Mouse (Mus musculus) liver, embryonic 15.5 days (tissue): ENCODE results near the gene Tns4. TPM values are rescaled to one million over a fixed set of nuclear protein-coding genes. Genes with fewer than 3 reads are reported as not detected.

Experiments
- ATAC-seq: fragments of 200-750 bp; cut with Nextera tagmentation; 2 replicates; pipeline ENCODE4 v1.8.0; 2017; ENCODE audit warnings: moderate number of reproducible peaks, mild to moderate bottlenecking, moderate library complexity; ENCODE audit not compliant: insufficient read depth
- H3K27ac ChIP-seq: fragments of 300-500 bp; sonication (generic); replicated peaks from 2 replicates; pipeline ENCODE4 v1.5.1; 2015; ENCODE audit warnings: mild to moderate bottlenecking, inconsistent platforms
- H3K27me3 ChIP-seq: fragments of 300-500 bp; sonication (generic); 2 replicates; pipeline ENCODE4 v1.6.1; 2015; ENCODE audit warnings: mild to moderate bottlenecking, inconsistent platforms
- H3K36me3 ChIP-seq: fragments of 300-500 bp; sonication (generic); replicated peaks from 2 replicates; pipeline ENCODE4 v1.6.1; 2015; ENCODE audit warnings: moderate library complexity, mild to moderate bottlenecking, inconsistent platforms
- H3K4me1 ChIP-seq: fragments of 300-500 bp; sonication (generic); replicated peaks from 2 replicates; pipeline ENCODE4 v1.6.1; 2015; ENCODE audit warnings: inconsistent platforms
- H3K4me2 ChIP-seq: fragments of 300-500 bp; sonication (generic); 2 replicates; pipeline ENCODE4 v1.6.1; 2015; ENCODE audit warnings: moderate library complexity, mild to moderate bottlenecking, inconsistent platforms
- H3K4me3 ChIP-seq: fragments of 300-500 bp; sonication (generic); replicated peaks from 2 replicates; pipeline ENCODE4 v1.5.1; 2015; ENCODE audit warnings: mild to moderate bottlenecking, inconsistent platforms
- H3K9ac ChIP-seq: fragments of 300-500 bp; sonication (generic); 2 replicates; pipeline ENCODE4 v1.6.1; 2015; ENCODE audit warnings: moderate library complexity, mild to moderate bottlenecking, inconsistent platforms
- H3K9me3 ChIP-seq: fragments of 300-500 bp; sonication (generic); replicated peaks from 2 replicates; pipeline ENCODE4 v1.6.1; 2016; ENCODE audit warnings: inconsistent platforms
- WGBS: fragments of 180-500 bp; shearing (Covaris S2); methylation state at CpG from one replicate; pipeline ENCODE4 v1.1.7; 2015; ENCODE audit warnings: mixed read lengths; ENCODE audit not compliant: insufficient replicate concordance; 5-methylcytosine and 5-hydroxymethylcytosine counted together
- polyA plus RNA-seq: library from polyadenylated mRNA; unstranded; fragments of >200 nt; fragmentation: Nextera tagmentation; extraction: Ambion mirVana; gene quantifications from 2 replicates; pipeline ENCODE4 v1.2.1, GENCODE M21; 2015

The Tns4 gene
- polyA plus RNA-seq, 1 experiment from 2014 or later, result 0.29 TPM

DNA sequence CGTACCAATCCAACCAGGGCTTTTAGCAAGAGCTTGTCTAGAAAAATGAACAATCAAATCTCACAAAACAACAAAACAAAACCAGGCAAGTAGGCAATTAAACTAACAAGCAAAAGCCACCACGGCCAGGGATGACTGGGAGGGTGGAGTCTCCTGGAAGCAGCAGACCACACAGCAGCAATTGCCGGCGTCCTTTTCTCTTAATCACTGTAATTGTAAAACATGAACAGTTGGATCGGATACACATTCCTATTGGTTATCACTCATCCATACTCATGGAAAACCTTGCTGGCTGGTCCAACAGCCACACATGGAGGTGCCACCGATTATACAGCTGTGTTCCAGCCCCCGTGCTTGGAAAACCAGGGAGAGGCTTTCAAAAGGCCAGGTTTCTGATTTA is 28.8 kb upstream of the Tns4 start:
- H3K9me3 ChIP-seq, result no peaks in the 10 kb centered on the region
- no peak for ATAC-seq
- H3K36me3 ChIP-seq, result no peaks in the 10 kb centered on the region
- 74% methylated on average over 7 of the region's 7 CpGs for whole genome bisulfite sequencing
- H3K4me1 ChIP-seq, result no peaks in the 10 kb centered on the region
- no peak overlapping the region for H3K4me3 ChIP-seq
- no peaks in the 10 kb centered on the region for H3K27me3 ChIP-seq
- H3K27ac ChIP-seq, result no peak overlapping the region
- H3K4me2 ChIP-seq, result no peak overlapping the region
- no peak overlapping the region for H3K9ac ChIP-seq

DNA sequence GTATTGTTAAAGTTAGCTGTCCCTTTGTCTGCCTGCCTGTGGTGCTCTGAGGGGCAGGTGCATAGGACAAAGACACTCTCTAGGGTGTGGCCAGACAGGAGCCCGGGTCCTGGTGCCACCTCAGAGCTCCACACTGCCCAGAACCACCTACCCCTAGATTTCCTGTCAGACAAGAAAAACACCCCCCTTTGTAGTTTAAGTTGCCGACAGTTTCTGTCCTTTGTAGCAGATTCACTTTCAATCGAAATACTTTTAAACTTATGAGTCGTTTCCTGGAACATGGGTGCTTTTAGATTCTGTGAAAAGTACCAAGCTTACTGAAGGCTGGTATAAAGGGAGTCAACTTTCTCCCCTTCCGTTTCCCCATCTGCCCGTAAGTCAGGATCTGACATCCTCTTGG is 26.8 kb upstream of the Tns4 start:
- ATAC-seq, result no peak
- H3K9me3 ChIP-seq, result no peaks in the 10 kb centered on the region
- H3K4me3 ChIP-seq, result no peak overlapping the region
- H3K4me1 ChIP-seq, result no peaks in the 10 kb centered on the region
- 47% methylated on average over 6 of the region's 6 CpGs for WGBS
- H3K27ac ChIP-seq, result no peak overlapping the region
- no peaks in the 10 kb centered on the region for H3K36me3 ChIP-seq
- H3K27me3 ChIP-seq, result no peaks in the 10 kb centered on the region
- no peak overlapping the region for H3K9ac ChIP-seq
- H3K4me2 ChIP-seq, result no peak overlapping the region

DNA sequence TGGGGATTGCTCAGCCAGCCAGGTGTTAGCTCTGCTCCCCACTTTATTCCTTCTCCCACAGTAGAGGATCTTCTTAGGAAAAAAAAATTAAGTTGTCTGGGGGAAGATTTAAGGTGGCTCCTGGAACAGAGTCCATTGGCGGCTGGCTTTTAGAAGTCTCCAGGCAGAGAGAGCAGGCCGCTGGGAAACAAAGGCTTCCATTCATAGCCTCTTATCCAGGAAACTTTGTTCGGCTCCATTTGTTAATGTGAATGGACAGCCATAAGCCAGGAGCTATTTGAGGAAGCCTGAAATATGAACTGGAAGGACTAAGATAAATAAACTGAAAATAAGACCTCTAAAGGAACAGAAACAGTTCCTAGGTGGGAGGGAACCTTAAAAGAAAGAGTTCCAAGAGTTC is 24.0 kb upstream of the Tns4 start:
- Histone ChIP-seq H3K36me3 (no peaks in the 10 kb centered on the region), H3K4me1 (no peaks in the 10 kb centered on the region), H3K4me3 (no peak overlapping the region), H3K27me3 (no peaks in the 10 kb centered on the region), H3K9me3 (no peaks in the 10 kb centered on the region), H3K27ac (no peak overlapping the region), H3K9ac (no peak overlapping the region), H3K4me2 (no peak overlapping the region)
- WGBS, result 58% methylated on average over 3 of the region's 3 CpGs
- no peak for ATAC-seq

DNA sequence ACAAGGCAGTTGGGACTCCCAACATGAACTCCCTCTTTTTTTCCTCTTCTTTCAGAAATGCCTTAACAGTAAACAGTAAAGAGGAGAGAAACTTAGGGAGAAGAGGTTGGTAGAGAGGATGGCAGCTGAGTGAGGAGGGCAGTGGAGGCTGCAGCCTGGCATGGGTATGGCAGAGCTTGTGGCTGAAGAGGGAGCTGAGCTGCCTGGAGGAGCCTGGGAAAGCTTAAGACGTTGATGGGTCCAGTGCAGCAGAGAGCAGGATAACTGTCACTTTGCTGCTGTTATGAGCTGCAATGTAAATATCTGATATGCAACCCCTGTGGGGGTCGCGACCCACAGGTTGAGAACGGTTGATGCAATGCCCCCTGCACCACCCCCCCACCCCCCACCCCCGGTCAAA is 23.6 kb upstream of the Tns4 start:
- Histone ChIP-seq H3K4me1 (no peaks in the 10 kb centered on the region; the same call in 1 of the 2 replicates), H3K4me2 (no peak overlapping the region), H3K9me3 (no peaks in the 10 kb centered on the region), H3K4me3 (no peak overlapping the region), H3K9ac (no peak overlapping the region), H3K27ac (no peak overlapping the region), H3K27me3 (no peaks in the 10 kb centered on the region), H3K36me3 (no peaks in the 10 kb centered on the region)
- 51% methylated on average over 5 of the region's 5 CpGs for WGBS
- ATAC-seq, result no peak

DNA sequence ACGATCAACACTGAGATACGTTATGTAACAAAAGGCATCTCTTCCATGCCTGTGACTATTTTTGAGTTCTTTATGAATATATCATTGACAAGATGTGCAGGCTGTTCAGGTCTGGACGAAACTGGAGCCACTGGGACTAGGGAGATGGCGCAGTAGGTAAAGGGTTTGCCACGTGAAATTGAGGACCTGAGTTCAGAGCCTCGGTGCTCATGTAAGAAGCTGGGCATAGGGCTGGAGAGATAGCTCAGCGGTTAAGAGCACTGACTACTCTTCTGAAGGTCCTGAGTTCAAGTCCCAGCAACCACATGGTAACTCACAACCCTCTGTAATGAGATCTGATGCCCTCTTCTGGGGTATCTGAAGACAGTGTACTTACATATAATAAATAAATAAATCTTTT is 22.5 kb upstream of the Tns4 start:
- H3K9ac ChIP-seq, result no peak overlapping the region
- H3K4me1 ChIP-seq, result peaks cover 1% of the 10 kb centered on the region
- H3K36me3 ChIP-seq, result no peaks in the 10 kb centered on the region
- H3K9me3 ChIP-seq, result no peaks in the 10 kb centered on the region
- no peak overlapping the region for H3K4me2 ChIP-seq
- 73% methylated on average over 7 of the region's 7 CpGs for WGBS
- H3K27ac ChIP-seq, result no peak overlapping the region
- H3K27me3 ChIP-seq, result no peaks in the 10 kb centered on the region
- no peak overlapping the region for H3K4me3 ChIP-seq
- no peak for ATAC-seq

DNA sequence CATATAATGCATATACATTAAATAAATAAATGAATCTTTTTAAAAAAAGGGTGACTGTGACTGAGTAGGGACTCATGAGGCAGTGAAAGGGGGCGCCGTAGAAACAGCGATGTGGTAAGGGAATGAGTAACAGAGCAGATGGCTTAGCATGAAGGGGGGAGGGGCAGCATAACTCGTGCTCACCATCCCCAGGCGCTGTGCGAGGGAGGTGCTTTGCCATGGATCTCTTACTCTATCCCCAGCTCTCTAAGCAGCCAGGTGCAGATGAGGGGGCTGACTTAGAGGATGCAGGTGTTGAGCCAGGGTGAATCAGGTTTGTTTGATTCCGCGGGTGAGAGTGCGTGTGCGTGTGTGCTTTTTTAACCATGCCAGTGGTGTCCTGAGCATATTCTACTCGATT is 22.0 kb upstream of the Tns4 start:
- Histone ChIP-seq H3K36me3 (no peaks in the 10 kb centered on the region), H3K27me3 (no peaks in the 10 kb centered on the region), H3K9ac (no peak overlapping the region), H3K9me3 (no peaks in the 10 kb centered on the region), H3K4me2 (no peak overlapping the region), H3K27ac (no peak overlapping the region), H3K4me3 (no peak overlapping the region), H3K4me1 (peaks cover 6% of the 10 kb centered on the region)
- 72% methylated on average over 11 of the region's 11 CpGs for WGBS
- no peak for ATAC-seq

DNA sequence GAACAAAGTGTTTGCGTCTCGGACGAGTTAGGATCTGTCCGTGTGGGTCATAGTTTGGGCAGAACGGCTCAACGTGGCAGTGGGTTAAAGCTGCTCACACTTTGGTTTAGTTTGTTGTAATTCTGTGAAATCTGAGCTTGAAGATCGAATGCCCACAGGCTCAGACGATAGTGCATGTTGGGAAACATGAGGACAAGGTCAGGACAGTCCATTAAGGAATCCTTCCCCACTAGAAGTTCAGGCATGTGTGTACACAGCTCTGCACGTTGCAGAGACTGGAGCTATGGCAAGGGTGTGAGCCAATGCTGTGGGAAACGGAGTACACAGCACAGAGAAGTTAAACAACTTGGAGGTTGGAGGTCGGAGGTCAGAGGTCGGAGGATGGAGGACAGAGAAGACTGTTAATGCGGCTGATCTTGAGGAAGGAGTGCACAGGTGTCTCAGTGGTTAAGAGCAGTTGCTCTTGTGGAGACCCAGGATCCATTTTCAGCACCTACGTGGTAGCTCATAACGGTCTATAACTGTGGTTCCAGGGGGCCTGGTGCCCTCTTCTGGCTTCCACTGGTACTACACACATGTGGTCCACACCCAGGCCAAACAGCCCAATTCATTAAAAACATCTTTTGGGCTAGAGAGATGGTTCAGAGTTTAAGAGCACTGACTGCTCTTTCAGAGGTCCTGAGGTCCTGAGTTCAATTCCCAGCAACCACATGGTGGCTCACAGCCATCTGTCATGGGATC is 21.4 kb upstream of the Tns4 start:
- Histone ChIP-seq H3K9ac (no peak overlapping the region), H3K4me3 (no peak overlapping the region), H3K27ac (no peak overlapping the region), H3K27me3 (no peaks in the 10 kb centered on the region), H3K4me1 (peaks cover 12% of the 10 kb centered on the region), H3K9me3 (no peaks in the 10 kb centered on the region), H3K36me3 (no peaks in the 10 kb centered on the region), H3K4me2 (no peak overlapping the region)
- no peak for ATAC-seq
- WGBS, result 77% methylated on average over 15 of the region's 15 CpGs

DNA sequence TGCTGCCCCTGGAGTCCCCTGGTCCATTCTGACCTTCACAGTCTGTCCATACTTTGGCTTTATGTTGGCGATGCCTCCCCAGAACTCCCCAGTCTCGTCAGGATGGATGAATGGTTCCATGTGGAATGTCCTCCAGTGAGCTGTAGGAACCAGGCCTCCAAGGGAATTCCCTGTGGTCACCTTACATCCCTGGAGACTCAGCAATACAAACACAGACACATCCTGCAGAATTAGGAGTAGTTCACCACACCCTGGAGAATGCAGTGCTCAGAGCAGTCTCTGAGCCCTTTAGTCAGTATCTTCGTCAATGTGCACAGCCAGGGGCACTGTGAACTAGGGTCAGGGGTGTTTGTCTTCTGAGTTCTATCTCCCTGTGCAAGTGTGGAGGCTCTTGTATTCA is 19.2 kb upstream of the Tns4 start:
- no peaks in the 10 kb centered on the region for H3K9me3 ChIP-seq
- ATAC-seq, result no peak
- WGBS, result 55% methylated on average over 3 of the region's 3 CpGs

DNA sequence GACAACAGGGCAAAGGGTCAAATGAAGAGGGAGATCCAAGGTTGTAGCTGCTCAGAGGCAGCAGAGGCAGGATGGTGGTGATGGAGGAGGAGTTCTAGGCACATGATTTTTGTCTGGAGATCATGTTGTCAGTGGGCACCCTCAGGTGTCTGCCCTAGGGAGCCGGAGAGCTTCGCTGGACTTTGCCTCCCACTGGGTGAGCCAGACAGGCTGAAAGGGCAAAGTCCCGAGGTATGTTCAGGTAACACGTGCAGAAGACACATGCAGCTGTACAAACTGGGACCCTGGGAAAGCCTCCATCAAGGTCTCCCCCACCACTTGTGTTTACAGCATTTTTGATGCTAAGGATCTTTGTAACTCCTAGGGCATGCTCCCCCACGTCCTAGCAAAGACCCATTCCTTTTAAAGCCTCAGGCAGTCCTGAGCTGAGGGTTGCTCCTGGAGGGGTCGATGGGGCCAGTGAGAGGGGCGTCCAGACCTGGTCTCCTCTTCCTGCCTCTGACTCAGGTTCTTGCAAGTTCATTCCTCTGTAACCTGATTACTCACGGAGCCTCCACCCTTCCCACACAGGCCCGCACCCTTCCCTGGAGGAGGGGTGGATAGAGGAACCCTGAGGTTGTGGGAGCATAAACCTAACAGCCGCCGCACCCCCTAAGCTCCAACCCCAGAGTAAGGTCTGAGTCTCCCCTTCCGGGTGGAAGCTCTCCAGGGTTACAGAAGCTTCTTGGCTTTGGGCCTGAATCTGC is 17.0 kb upstream of the Tns4 start:
- Histone ChIP-seq H3K27ac (no peak overlapping the region), H3K4me3 (no peak overlapping the region), H3K9me3 (no peaks in the 10 kb centered on the region), H3K27me3 (0 out of 2 replicates have a peak, but pooled peaks cover 3% of the 10 kb centered on the region), H3K9ac (no peak overlapping the region), H3K36me3 (no peaks in the 10 kb centered on the region), H3K4me1 (peaks cover 12% of the 10 kb centered on the region), H3K4me2 (no peak overlapping the region)
- ATAC-seq, result peak; percentile 63; the same call in 1 of the 2 replicates
- WGBS, result 33% methylated on average over 12 of the region's 12 CpGs

More for the DNA sequence above, 19.2 kb upstream of the Tns4 start:
- no peak overlapping the region for H3K4me3 ChIP-seq
- H3K27ac ChIP-seq, result no peak overlapping the region
- no peaks in the 10 kb centered on the region for H3K27me3 ChIP-seq
- peaks cover 12% of the 10 kb centered on the region for H3K4me1 ChIP-seq
- H3K4me2 ChIP-seq, result no peak overlapping the region
- H3K36me3 ChIP-seq, result no peaks in the 10 kb centered on the region
- no peak overlapping the region for H3K9ac ChIP-seq

DNA sequence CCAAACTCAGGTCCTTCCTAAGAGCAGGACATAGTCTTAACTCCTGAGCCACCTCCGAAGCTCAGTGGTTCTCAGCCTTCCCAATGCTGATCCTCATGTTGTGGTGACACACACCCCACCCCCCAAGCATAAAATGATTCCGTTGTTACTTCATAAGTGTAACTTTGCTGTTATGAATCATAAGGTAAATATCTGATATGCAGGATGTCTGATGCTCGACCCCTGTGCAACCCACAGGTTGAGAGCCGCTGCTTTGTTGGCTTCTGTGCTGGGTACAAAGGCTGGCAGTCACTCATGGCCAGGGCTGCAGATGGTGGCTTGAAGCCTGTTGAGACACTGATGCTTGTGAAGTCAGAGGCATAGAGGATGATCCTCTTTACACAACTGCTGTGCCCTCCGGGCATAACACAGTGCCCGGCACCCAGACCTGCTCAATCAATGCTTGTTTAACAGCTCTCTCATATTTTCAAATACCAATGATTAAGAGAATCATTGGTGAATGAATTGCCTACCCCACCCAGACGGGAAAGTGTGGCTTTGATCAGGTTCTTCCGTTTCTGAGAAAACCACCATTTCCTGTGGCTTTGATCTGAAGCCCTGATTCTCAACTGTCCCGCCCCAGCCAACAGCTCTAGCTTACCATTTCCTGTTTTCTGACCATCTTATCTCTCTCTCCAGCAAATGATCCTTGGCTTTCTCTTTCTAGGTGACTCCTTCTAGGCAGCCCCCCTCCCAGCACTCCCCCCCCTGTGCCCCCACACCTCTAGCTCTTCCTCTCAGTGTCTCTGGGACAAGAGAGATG is 15.7 kb upstream of the Tns4 start:
- Histone ChIP-seq H3K4me1 (peaks cover 12% of the 10 kb centered on the region), H3K36me3 (no peaks in the 10 kb centered on the region), H3K9me3 (no peaks in the 10 kb centered on the region), H3K27ac (no peak overlapping the region), H3K4me3 (no peak overlapping the region), H3K4me2 (no peak overlapping the region), H3K9ac (no peak overlapping the region), H3K27me3 (0 out of 2 replicates have a peak, but pooled peaks cover 3% of the 10 kb centered on the region)
- no peak for ATAC-seq
- 24% methylated on average over 9 of the region's 9 CpGs for WGBS
